Mouse (Mus musculus): ENCODE results near the gene Zfp422. TPM values are rescaled to one million over a fixed set of nuclear protein-coding genes. Genes with fewer than 3 reads are reported as not detected.

Zfp422 gene
- total and polyA plus RNA-seq, 3 experiments: 11.9 to 33.4 (median 33.2) TPM

- in situ Hi-C loops (cut with MboI; ENCODE audit: low pct_ligation_motif_present, low pct_unique_long_range_greater_than_20kb, low sequenced_read_pairs) (loop anchor here (5.0 kb wide), 1 partner anchor 47 kb away; no protein-coding TSS in a partner anchor), dilution Hi-C loops (cut with MboI; ENCODE audit: extremely low pct_ligation_motif_present, extremely low pct_unique_long_range_greater_than_20kb, low sequenced_read_pairs) (no loop called here)
- H3K27me3 ChIP-seq (replicated peaks): no peaks in the 10 kb centered on the region
- peaks cover 11 to 25% of the 10 kb centered on the region in 2 experiments; a peak in 3 of 4 replicates for H3K4me1 ChIP-seq (ENCODE audit: control insufficient read depth in 1 of 2, insufficient read depth in 2 of 2)
- no peak for TF ChIP-seq ZNF384 (IDR thresholded peaks at IDR 0.05; ENCODE audit: low read depth, low read length)
- TF ChIP-seq ZKSCAN1 (IDR thresholded peaks at IDR 0.05; ENCODE audit: borderline replicate concordance, low read depth, low read length): no peak
- no peak within 1 kb of the TSS for H3K4me3 ChIP-seq (replicated peaks in 1 of 3; ENCODE audit: low read depth in 2 of 3, low read length in 2 of 3, poor library complexity in 1 of 3)
- no peaks in the 10 kb centered on the region for H3K9me3 ChIP-seq (replicated peaks; ENCODE audit: low read length)
- DNase-seq (ENCODE audit: extremely low read depth): no peak
- H3K4me2 ChIP-seq (ENCODE audit: insufficient read depth, low read depth, poor library complexity, severe bottlenecking): no peak within 1 kb of the TSS
- H3K79me2 ChIP-seq (replicated peaks; ENCODE audit: control insufficient read depth, extremely low read depth, insufficient read depth, poor library complexity, severe bottlenecking): no peaks in the 10 kb centered on the region; the same call in 1 of the 2 replicates
- peaks cover 85 to 99% of the 10 kb centered on the region in 2 experiments for H3K36me3 ChIP-seq (replicated peaks in 1 of 2; ENCODE audit: control insufficient read depth in 1 of 2, insufficient read depth in 1 of 2, low read length in 1 of 2)
- no peak within 1 kb of the TSS for H3K9ac ChIP-seq (ENCODE audit: insufficient read depth, low read depth)
- no peak within 1 kb of the TSS; the same call in 1 of the 2 replicates for H3K27ac ChIP-seq (ENCODE audit: insufficient read depth, low read depth)
These were observed 21.6 kb upstream of the Zfp422 start, which contains the start of gene Depp1 for GRCm38 (mm10) chr6:116650406-116650805. Gene Depp1 (plus strand): TSS chr6:116650609.

DNA sequence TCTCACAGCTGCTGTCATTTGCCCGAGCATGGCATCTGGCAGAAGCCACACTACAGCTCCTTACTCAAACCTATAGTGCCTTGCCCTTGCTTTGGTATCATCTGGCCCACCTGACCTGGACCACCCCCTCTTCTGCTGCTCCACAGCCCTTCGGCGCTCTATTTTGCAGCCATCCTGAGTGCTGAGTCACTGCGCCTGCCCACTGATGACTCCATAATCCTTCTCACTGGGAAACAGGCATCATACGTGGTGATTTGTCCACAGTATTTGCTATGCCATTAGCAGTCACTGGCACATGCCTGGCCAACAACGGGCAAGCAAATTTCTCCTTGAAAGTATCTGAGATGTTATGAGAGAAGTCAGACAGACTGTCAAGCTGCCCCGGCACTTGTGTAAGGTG lies 21.0 kb upstream of the Zfp422 start:
- Histone ChIP-seq H3K36me3 (replicated peaks in 1 of 2; ENCODE audit: control insufficient read depth in 1 of 2, insufficient read depth in 1 of 2, low read length in 1 of 2) (peaks cover 85 to 99% of the 10 kb centered on the region in 2 experiments), H3K27ac (ENCODE audit: insufficient read depth, low read depth) (no peak overlapping the region; the same call in 1 of the 2 replicates), H3K4me3 (replicated peaks in 1 of 3; ENCODE audit: low read depth in 2 of 3, low read length in 2 of 3, poor library complexity in 1 of 3) (no peak overlapping the region), H3K79me2 (replicated peaks; ENCODE audit: control insufficient read depth, extremely low read depth, insufficient read depth, poor library complexity, severe bottlenecking) (no peaks in the 10 kb centered on the region; the same call in 1 of the 2 replicates), H3K27me3 (replicated peaks) (no peaks in the 10 kb centered on the region), H3K4me2 (ENCODE audit: insufficient read depth, low read depth, poor library complexity, severe bottlenecking) (no peak overlapping the region), H3K4me1 (ENCODE audit: control insufficient read depth in 1 of 2, insufficient read depth in 2 of 2) (peaks cover 8 to 20% of the 10 kb centered on the region in 2 experiments; a peak in 3 of 4 replicates), H3K9ac (ENCODE audit: insufficient read depth, low read depth) (no peak overlapping the region), H3K9me3 (replicated peaks; ENCODE audit: low read length) (no peaks in the 10 kb centered on the region)
- no peak for DNase-seq (ENCODE audit: extremely low read depth)
- in situ Hi-C loops (cut with MboI; ENCODE audit: low pct_ligation_motif_present, low pct_unique_long_range_greater_than_20kb, low sequenced_read_pairs): loop anchor here (5.0 kb wide), 1 partner anchor 47 kb away; no protein-coding TSS in a partner anchor
- TF ChIP-seq MAZ (IDR thresholded peaks at IDR 0.05; ENCODE audit: low read depth, low read length): no peak
- dilution Hi-C loops (cut with MboI; ENCODE audit: extremely low pct_ligation_motif_present, extremely low pct_unique_long_range_greater_than_20kb, low sequenced_read_pairs): no loop called here

GRCm38 (mm10) chr6:116647763-116648162 lies 19.0 kb upstream of the Zfp422 start:
- in situ Hi-C loops (cut with MboI; ENCODE audit: low pct_ligation_motif_present, low pct_unique_long_range_greater_than_20kb, low sequenced_read_pairs): no loop called here
- no peaks in the 10 kb centered on the region for H3K9me3 ChIP-seq (replicated peaks; ENCODE audit: low read length)
- H3K4me2 ChIP-seq (ENCODE audit: insufficient read depth, low read depth, poor library complexity, severe bottlenecking): no peak overlapping the region
- H3K4me1 ChIP-seq (ENCODE audit: control insufficient read depth in 1 of 2, insufficient read depth in 2 of 2): no peaks in the 10 kb centered on the region
- no peak overlapping the region for H3K9ac ChIP-seq (ENCODE audit: insufficient read depth, low read depth)
- H3K36me3 ChIP-seq (replicated peaks in 1 of 2; ENCODE audit: control insufficient read depth in 1 of 2, insufficient read depth in 1 of 2, low read length in 1 of 2): peaks cover 89 to 99% of the 10 kb centered on the region in 2 experiments
- no peak overlapping the region for H3K27ac ChIP-seq (ENCODE audit: insufficient read depth, low read depth)
- DNase-seq (ENCODE audit: extremely low read depth): no peak
- H3K79me2 ChIP-seq (replicated peaks; ENCODE audit: control insufficient read depth, extremely low read depth, insufficient read depth, poor library complexity, severe bottlenecking): no peaks in the 10 kb centered on the region
- TF ChIP-seq NELFE (IDR thresholded peaks at IDR 0.05; ENCODE audit: low read depth, low read length) (no peak), UBTF (IDR thresholded peaks at IDR 0.05; ENCODE audit: low read depth, low read length) (no peak), ETS1 (conservative IDR thresholded peaks at IDR 0.05; ENCODE audit: low read depth, low read length) (no peak), HCFC1 (IDR thresholded peaks at IDR 0.05; ENCODE audit: low read depth, low read length) (no peak), TBP (conservative IDR thresholded peaks at IDR 0.05; ENCODE audit: low read depth, low read length) (no peak), POLR2A (IDR thresholded peaks at IDR 0.05; ENCODE audit: low read depth, low read length) (no peak), MAX (IDR thresholded peaks at IDR 0.05; ENCODE audit: low read length) (no peak), SIN3A (IDR thresholded peaks at IDR 0.05; ENCODE audit: low read length) (no peak), TCF12 (IDR thresholded peaks at IDR 0.05; ENCODE audit: low read depth, low read length) (no peak), IRF4 (IDR thresholded peaks at IDR 0.05; ENCODE audit: low read depth, low read length) (no peak), ZKSCAN1 (IDR thresholded peaks at IDR 0.05; ENCODE audit: borderline replicate concordance, low read depth, low read length) (no peak), MXI1 (IDR thresholded peaks at IDR 0.05; ENCODE audit: low read depth, low read length) (no peak)
- H3K27me3 ChIP-seq (replicated peaks): no peaks in the 10 kb centered on the region
- no peak overlapping the region for H3K4me3 ChIP-seq (replicated peaks in 1 of 3; ENCODE audit: low read depth in 2 of 3, low read length in 2 of 3, poor library complexity in 1 of 3)
- dilution Hi-C loops (cut with MboI; ENCODE audit: extremely low pct_ligation_motif_present, extremely low pct_unique_long_range_greater_than_20kb, low sequenced_read_pairs): no loop called here

Data from CH12.LX (cell line).